Mouse (Mus musculus): ENCODE data around the gene Nol4l.

- no peak for TF ChIP-seq GATA1 (IDR thresholded peaks at IDR 0.05; ENCODE audit: borderline replicate concordance, low read length)
- no peak for TF ChIP-seq FLI1 (IDR thresholded peaks at IDR 0.05; ENCODE audit: low read length)
These were observed 87.1 kb downstream of the Nol4l start for GRCm38 (mm10) chr2:153442720-153443119.

Measured in megakaryocyte, embryonic 14.5 days (primary cell).